Mouse (Mus musculus): ENCODE measurements around the gene Fxyd4.

Gene Fxyd4

DNA sequence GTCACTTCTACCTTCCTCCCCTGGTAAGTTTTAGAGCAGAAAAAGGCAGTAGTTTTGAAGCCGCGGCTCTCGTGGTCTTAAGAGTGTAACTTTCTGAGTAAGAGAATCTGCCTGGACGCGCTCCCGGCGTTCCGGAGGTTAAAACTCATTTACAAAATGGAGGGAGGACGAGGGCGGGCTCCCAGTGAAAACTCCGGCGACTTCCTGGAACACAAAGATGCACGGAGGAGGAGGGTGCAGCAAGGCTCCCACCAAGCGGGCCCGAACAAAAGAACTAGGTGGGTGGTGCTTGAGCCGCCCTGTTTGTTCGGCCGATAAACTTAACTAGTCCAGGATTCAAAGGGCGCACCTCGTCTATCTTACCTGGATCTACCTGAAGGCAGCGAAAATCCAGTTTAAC, 19.9 kb downstream of the Fxyd4 start:
- DNase-seq, result peak in 1 of 2 experiments; percentile 58

DNA sequence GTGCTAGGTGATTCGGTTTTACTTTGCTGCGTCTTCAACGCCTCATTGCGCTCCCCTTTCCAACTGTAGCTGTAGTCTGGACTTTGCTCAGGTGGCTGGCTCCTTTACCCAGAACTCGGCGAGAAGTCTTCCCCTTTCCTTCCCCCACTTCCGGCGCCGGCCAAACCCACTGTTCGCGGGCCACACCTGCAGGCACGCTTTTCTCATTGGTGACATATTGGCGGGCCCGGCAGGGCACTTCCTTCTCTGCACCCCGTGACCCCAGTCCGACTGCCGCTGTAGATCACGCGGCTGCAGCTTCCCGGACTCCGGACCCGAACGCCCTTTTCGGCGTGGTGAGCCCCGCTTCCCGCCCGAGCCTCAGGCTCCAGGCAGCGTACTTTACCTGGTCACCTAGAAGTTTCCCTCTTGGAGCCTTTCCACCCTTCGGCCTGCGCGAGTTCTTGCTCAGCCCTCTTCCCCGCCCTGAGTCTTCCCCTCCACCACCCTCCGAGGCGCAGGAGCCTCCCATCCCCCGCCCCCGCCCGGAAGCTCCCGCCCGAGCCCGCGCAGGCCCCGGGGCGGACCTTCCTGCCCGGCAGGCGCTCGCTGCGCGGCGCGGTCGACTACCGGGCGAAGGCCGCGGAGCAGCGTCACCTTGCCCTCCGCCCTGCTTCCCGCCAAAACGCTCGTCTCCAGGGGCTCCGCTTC, 20.6 kb downstream of the Fxyd4 start:
- peak; percentile 86 to 87 for DNase-seq

DNA sequence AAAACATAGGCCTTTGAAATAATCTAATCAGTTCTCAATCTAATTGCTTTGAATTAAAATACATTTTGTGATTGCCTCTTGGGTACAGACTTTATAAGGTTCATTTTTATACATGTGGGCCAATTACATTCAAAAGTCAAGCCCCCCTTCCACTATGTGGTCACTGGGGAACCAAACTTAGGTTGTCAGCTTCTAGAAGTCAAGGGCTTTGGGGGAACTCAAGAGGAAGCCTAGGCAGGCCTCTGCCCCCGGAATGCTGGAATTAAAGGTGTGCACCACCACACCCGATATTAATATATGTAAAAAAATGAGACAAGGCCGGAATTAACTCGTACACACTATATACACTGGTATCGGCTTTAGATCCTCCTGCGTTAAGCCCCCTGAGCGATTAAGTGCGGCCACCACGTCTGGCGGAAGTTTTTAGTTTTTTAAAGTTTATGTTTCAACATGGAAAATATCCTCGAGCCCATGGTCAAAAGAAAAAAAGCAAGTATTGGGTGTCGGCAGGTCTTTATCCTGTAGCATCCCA, 21.2 kb downstream of the Fxyd4 start:
- DNase-seq, result no peak

DNA sequence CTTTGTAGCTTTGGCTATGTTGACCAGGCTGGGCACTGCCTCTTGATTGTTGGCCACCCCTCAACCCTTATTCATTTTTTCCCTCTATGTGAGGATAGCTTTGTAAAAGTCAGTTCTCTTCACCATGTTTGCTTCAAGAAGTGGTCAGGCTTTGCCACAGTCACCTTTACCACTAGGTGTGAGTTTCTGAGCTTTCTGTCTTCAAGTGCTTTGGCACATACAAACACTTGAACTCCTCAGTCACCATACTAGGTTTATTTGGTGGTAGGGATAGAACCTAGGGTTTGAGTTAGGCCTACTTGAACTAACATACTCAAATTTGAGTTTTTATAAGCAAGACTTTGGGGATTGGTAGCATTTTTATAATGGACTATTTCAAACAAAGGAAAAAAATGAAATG, 23.0 kb downstream of the Fxyd4 start:
- DNase-seq, result no peak

GRCm38 (mm10) chr6:117910120-117910661, 27.3 kb downstream of the Fxyd4 start:
- DNase-seq, result no peak

GRCm38 (mm10) chr6:117908424-117908900, 29.0 kb downstream of the Fxyd4 start:
- no peak for DNase-seq

DNA sequence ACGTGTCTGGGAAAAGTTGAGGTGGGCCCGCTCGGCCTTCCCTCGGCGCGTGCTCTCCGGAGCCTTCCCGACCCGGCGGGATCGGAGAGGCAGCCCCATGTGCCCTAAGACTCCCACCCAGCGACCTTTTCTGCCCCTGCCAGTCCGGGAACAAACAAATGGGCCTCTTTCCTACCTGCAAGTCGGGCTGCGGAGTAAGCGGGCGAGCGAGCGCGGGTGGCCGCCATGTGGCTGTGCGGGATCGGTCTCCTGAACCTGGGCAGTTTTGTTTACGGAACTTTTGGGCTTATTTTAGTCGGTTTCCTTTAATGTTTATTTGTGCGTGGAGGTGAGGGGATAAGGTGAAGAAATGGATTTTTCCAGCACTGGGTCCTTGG, 29.5 kb downstream of the Fxyd4 start:
- peak in 1 of 2 experiments; percentile 40 for DNase-seq

DNA sequence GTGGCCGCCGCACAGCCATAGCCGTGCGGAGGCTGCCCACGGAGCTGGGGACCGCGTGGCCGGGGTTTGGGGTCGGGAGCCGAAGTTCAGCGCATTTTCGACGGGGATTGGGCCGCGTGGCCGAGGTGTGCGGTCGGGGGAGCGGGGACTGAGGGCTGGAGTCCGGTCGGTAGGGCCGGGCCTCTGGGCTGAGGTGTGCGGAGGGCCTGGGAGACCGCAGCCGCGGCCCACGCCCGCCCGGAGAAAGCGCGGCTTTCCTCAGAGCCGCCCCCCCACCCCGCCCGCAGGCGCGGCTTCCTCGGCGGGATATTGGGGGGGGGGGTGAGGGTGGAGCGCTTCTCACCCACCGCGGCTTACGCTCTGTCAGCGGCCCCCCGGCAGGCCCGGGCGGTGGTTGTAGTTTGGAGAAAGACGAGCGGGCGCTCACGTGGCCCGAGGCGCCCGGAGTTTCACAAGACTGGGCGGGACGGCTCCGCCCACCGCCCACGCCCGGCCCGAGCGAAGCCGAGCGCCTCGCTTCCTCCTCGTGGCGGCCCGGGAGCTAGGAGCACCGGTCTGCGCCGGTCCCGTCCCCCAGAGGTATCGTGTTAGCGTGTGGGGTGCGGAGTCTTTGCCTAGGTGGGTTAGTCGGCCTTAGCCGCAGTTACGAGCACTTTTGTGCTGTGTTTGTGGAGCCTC, 30.1 kb downstream of the Fxyd4 start:
- peak; percentile 54 to 76 for DNase-seq

DNA sequence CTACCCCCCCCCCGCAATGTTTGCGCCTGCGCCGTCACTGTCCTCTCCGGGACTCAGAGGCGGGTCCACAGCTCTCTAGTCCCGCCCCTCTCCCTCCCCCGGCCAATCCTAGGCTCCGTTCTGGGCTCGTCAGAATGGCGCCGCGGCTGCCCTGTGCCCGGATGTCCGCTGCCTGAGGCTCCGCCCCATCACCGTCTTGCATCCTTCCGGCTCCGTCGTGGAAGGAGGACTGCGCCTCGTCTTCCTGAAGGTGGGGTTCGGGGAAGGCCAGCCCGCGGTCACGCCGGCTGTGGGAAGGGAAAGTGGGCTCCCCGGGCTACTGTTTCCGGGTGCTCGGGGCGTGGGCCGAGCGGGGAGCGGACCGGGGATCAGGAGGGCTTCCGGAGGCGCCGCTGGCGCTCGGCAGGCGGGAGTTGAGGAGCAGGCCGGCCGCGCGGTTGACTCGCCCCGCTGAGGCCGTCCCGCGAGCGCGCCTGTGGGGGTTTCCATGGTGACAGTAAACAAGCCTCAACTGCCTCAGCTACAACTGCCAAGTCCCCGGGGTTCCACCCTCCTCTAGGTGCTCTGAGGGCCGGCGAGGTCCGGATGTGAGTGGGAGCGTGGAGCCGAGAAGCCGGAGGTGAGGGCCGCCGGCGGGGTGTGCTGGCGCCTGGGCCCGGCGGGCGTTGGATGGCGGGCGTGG, 30.8 kb downstream of the Fxyd4 start:
- DNase-seq, result peak; percentile 96 to 98

DNA sequence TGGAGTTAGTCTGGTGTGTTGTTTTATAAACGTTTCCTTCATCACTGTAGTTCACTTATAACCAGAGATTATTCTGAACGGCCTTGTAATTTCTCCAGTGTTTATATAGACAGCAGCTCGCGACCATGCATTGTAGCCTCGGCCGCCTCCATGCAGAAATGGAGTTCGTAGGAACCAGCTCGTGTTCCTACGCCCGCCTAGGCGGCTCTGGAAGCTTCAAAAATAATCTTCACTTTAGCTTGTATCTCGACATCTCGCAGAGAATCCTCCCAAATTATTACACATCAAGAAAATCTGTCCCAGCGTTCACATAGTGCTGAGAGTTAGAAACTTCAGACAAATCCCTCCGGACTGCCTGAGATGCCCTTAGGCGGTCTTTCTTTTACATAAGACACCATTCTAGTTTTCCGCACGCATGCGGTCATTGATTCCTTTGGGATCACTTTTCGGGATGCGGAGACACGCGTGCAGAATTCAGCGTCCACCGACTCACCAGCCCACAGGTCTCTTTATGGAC, 31.4 kb downstream of the Fxyd4 start:
- peak in 1 of 2 experiments; percentile 60 for DNase-seq

- no peak for DNase-seq
Measured at GRCm38 (mm10) chr6:117905260-117905930, 32.1 kb downstream of the Fxyd4 start.

DNA sequence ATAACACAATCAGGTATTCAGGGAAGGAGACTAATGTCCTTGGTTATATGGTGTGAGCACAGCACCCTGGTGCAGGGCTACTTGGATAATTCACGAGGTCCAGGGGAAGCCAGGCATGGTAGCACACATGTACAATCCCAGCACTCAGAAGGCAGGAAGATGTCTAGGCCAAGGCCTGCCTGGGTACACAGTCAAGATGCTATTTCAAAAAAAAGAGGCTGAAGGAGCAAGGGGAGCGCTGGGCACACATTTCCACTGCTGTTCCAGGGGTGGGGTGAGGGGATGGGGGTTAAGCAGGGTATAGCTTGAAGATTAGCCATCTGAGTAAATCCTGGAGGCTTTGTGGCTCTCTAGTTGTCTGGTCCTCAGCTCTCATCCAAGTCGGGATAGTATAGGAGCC, 33.7 kb downstream of the Fxyd4 start:
- DNase-seq, result no peak

GRCm38 (mm10) chr6:117902556-117902955, 34.9 kb downstream of the Fxyd4 start:
- no peak for DNase-seq

DNA sequence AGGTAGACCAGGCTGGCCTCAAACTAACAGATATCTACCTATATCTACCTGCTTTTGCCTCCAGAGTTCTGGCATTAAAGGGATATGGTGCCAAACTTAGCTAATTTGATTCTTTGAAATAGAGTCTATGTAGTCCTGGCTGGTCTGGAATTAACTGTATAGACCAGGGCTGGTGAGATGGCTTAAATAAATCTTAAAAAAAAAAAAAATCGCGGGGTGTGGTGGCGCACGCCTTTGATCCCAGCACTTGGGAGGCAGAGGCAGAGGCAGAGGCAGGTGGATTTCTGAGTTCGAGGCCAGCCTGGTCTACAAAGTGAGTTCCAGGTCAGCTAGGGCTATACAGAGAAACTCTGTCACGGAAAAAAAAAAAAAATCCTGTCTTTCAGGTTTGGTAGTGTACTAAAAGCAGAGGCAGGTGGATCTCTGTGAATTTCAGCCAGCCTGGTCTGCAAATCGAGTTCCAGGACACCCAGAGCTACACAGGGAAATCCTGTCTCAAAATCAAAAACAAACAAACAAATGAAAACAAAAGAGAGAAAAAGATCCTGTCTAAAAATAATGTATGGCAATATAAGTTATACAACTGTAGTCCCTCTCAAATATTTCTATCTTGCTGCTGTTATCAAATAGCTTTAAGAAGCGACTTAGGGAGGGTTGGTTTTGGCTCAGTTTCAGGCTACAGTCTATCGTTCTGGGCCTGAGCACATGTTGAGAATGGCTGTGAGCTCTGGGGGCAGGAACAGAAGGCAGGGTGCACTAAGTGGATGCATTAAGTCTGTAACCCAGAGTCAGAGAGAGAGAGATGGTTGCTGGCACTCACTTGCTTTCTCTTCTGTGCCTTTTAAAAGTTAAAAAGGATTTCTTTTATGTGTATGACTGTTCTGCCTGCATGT, 35.7 kb downstream of the Fxyd4 start:
- DNase-seq, result no peak

DNA sequence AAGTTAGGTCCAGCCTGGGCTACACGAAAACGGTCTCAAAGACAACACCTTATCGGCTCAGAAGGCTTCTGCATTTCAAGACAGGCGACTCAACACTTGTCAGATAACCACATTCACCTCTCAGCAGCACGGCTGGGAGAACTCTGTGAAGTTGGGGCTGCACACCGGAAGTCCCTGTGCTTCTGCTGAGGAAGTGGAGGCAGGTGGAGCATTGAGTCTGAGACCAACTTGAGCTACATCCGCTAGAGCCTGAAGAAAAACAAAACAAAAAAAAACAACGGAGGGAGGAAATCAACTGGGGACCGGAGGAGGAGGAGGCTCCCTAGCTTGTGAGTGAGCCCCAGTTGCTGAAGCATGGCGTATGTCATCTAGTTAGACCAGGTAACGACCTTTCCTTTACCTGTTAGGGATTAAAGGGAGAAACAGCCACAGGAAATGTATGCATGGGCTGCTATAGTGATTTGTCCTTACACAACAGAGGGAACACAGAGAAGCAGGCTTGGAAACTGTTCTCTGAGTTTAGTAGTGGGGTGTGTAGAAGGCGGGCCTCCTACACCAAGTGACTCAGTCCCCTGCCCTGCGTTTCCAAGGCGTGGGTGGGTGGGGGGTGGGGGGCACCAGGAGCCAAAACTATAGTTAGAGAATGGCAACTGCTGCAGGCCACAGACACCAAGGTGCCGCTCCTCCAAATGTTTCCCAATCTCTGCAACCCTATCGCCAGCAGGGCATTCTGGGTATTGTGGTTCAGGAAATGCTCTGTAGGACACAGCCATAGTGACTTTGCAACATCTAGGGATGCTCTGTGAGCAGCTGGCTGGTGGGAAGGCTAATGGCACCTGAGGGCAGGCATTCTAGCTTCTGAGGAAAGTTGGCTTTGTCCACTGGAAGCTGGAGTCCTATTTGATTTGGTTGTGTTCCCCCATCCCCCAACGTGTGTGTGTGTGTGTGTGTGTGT, 37.1 kb downstream of the Fxyd4 start, which contains the start of gene Hnrnpf:
TSS of gene Hnrnpf (plus strand) at position 199 of the 955 bp plus-strand sequence.
- DNase-seq, result no peak

GRCm38 (mm10) chr6:117897800-117898199, 39.7 kb downstream of the Fxyd4 start:
- no peak for DNase-seq

DNA sequence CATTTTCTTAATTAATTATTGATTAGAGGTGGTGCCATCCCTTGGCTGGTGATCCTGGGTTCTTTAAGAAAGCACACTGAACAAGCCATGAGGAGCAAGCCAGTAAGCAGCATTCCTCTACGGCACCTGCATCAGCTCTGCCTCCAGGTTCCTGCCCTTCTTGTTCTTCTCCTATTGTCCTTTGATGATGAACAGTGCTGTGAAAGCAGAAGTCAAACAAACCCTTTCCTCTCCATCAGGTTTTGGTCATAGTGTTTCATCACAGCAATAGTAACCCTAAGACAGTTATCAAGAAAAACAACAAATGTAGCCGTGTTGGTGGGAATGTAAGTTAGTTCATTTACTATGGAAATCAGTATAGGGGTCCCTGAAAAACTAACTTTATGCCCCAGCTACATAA, 44.1 kb downstream of the Fxyd4 start:
- DNase-seq, result no peak

DNA sequence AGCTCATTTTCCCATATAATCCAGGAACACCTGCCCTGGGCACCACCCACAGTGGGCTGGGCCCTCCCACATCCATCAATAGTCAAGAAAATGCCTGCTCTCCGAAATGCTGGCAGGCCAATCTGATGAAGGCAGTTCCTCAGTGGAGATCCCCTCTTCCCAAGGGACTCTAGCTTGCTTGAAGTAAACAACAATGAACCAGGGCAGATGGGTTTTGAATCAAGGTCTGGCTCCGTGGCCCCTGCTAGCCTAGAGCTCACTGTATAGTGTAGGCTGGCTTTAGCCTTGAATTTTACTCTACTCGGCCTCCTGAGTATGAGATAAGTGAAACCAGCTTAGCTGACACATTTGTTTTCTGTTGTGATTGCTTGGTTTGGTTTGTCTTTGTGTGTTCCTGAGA, 45.1 kb downstream of the Fxyd4 start:
- no peak for DNase-seq

GRCm38 (mm10) chr6:117891369-117892160, 45.9 kb downstream of the Fxyd4 start:
- no peak for DNase-seq
